Mouse (Mus musculus) lung, postnatal 14 days (tissue): ENCODE results near the gene Cops6.

Source experiments
- DNase-seq: peaks from one replicate; pipeline ENCODE4 v3.0.0; 2021

Gene Cops6

GRCm38 (mm10) chr5:138187661-138188306 lies 26.9 kb downstream of the Cops6 start:
- DNase-seq = peak; percentile 72

GRCm38 (mm10) chr5:138193771-138194727 lies 33.2 kb downstream of the Cops6 start, which contains the start of gene Mblac1:
Gene Mblac1 (plus strand): TSS chr5:138194314.
- peak; percentile 86 for DNase-seq

- peak; percentile 27 for DNase-seq
These were observed 34.0 kb downstream of the Cops6 start for GRCm38 (mm10) chr5:138194755-138195345.

GRCm38 (mm10) chr5:138195463-138195862 lies 34.6 kb downstream of the Cops6 start:
- DNase-seq = no peak

- DNase-seq = no peak
These were observed 38.7 kb downstream of the Cops6 start for GRCm38 (mm10) chr5:138199576-138199975.

GRCm38 (mm10) chr5:138202086-138202485 lies 41.2 kb downstream of the Cops6 start:
- no peak for DNase-seq

- no peak for DNase-seq
These were observed 46.4 kb downstream of the Cops6 start for GRCm38 (mm10) chr5:138207253-138207652.

GRCm38 (mm10) chr5:138207873-138208272 lies 47.0 kb downstream of the Cops6 start:
- no peak for DNase-seq
